Mouse (Mus musculus) midbrain, embryonic 13.5 days (tissue): ENCODE data around the gene Tmco4. TPM values are rescaled to one million over a fixed set of nuclear protein-coding genes. Genes with fewer than 3 reads are reported as not detected.
A peak's percentile ranks its signal among the peaks of the same experiment; 100 is the strongest.

Experiments used
- ATAC-seq: fragments of 200-750 bp; cut with Nextera tagmentation; 2 replicates; pipeline ENCODE4 v1.8.0; 2017; ENCODE audit warnings: mild to moderate bottlenecking, moderate TSS enrichment, moderate library complexity
- H3K27ac ChIP-seq: fragments of 300-500 bp; sonication (generic); 2 replicates; pipeline ENCODE4 v1.5.1; 2015; ENCODE audit warnings: inconsistent platforms, mild to moderate bottlenecking, moderate library complexity
- H3K27me3 ChIP-seq: fragments of 300-500 bp; sonication (generic); 2 replicates; pipeline ENCODE4 v1.6.1; 2015; ENCODE audit warnings: mild to moderate bottlenecking, inconsistent platforms
- H3K36me3 ChIP-seq: fragments of 300-500 bp; sonication (generic); 2 replicates; pipeline ENCODE4 v1.6.1; 2015; ENCODE audit warnings: mild to moderate bottlenecking, inconsistent platforms
- H3K4me1 ChIP-seq: fragments of 300-500 bp; sonication (generic); replicated peaks from 2 replicates; pipeline ENCODE4 v1.6.1; 2015; ENCODE audit warnings: inconsistent platforms
- H3K4me2 ChIP-seq: fragments of 300-500 bp; sonication (generic); replicated peaks from 2 replicates; pipeline ENCODE4 v1.6.1; 2015; ENCODE audit warnings: moderate library complexity, mild to moderate bottlenecking, inconsistent platforms
- H3K4me3 ChIP-seq: fragments of 300-500 bp; sonication (generic); replicated peaks from 2 replicates; pipeline ENCODE4 v1.5.1; 2015; ENCODE audit warnings: mild to moderate bottlenecking, inconsistent platforms
- H3K9ac ChIP-seq: fragments of 300-500 bp; sonication (generic); replicated peaks from 2 replicates; pipeline ENCODE4 v1.6.1; 2015; ENCODE audit warnings: mild to moderate bottlenecking, inconsistent platforms
- H3K9me3 ChIP-seq: fragments of 300-500 bp; sonication (generic); 2 replicates; pipeline ENCODE4 v1.6.1; 2016; ENCODE audit warnings: mild to moderate bottlenecking, inconsistent platforms
- WGBS: fragments of 180-500 bp; shearing (Covaris S2); methylation state at CpG from one replicate; pipeline ENCODE4 v1.1.7; 2015; 5-methylcytosine and 5-hydroxymethylcytosine counted together
- polyA plus RNA-seq: library from polyadenylated mRNA; unstranded; fragments of >200 nt; fragmentation: Nextera tagmentation; extraction: Ambion mirVana; gene quantifications from 2 replicates; pipeline ENCODE4 v1.2.1, GENCODE M21; 2015

The Tmco4 gene
- polyA plus RNA-seq, result 0.36 and 0.50 TPM in 2 replicates

- H3K27ac ChIP-seq, result no peak within 1 kb of the TSS
- WGBS, result 1% methylated on average over 58 of the region's 60 CpGs
- peak; percentile 64 for ATAC-seq
Observed at GRCm38 (mm10) chr4:138972827-138973718, at the start of gene Tmco4. Gene Tmco4, plus strand, starts transcription at chr4:138972888.

GRCm38 (mm10) chr4:138925561-138925960, 47.1 kb upstream of the Tmco4 start:
- WGBS, result 75% methylated on average over 2 of the region's 2 CpGs
- H3K4me1 ChIP-seq, result peaks cover 8% of the 10 kb centered on the region
- no peak overlapping the region for H3K27ac ChIP-seq
- no peaks in the 10 kb centered on the region for H3K9me3 ChIP-seq
- no peaks in the 10 kb centered on the region for H3K36me3 ChIP-seq
- no peaks in the 10 kb centered on the region for H3K27me3 ChIP-seq
- H3K4me2 ChIP-seq, result no peak overlapping the region
- no peak overlapping the region for H3K9ac ChIP-seq
- H3K4me3 ChIP-seq, result no peak overlapping the region
- no peak for ATAC-seq

More at GRCm38 (mm10) chr4:138972827-138973718, at the start of gene Tmco4:
- Histone ChIP-seq H3K27me3 (peaks cover 4% of the 10 kb centered on the region), H3K4me1 (peaks cover 16% of the 10 kb centered on the region), H3K4me3 (peak within 1 kb of the TSS; percentile 43), H3K4me2 (peak within 1 kb of the TSS; percentile 79), H3K9ac (peak within 1 kb of the TSS; percentile 63), H3K9me3 (no peaks in the 10 kb centered on the region), H3K36me3 (no peaks in the 10 kb centered on the region)

GRCm38 (mm10) chr4:138933862-138934261, 38.8 kb upstream of the Tmco4 start:
- Histone ChIP-seq H3K4me1 (no peaks in the 10 kb centered on the region), H3K36me3 (no peaks in the 10 kb centered on the region), H3K27ac (no peak overlapping the region), H3K9ac (no peak overlapping the region), H3K4me2 (no peak overlapping the region), H3K9me3 (no peaks in the 10 kb centered on the region), H3K4me3 (no peak overlapping the region), H3K27me3 (no peaks in the 10 kb centered on the region)
- ATAC-seq, result no peak
- 77% methylated on average over 3 of the region's 3 CpGs for WGBS

GRCm38 (mm10) chr4:138934456-138935145, 38.1 kb upstream of the Tmco4 start:
- WGBS, result 87% methylated on average over 11 of the region's 11 CpGs
- ATAC-seq, result no peak

GRCm38 (mm10) chr4:138938495-138939269, 34.0 kb upstream of the Tmco4 start:
- Histone ChIP-seq H3K4me2 (no peak overlapping the region), H3K9me3 (no peaks in the 10 kb centered on the region), H3K4me3 (no peak overlapping the region), H3K27ac (no peak overlapping the region), H3K4me1 (no peaks in the 10 kb centered on the region; the same call in 1 of the 2 replicates), H3K36me3 (no peaks in the 10 kb centered on the region), H3K9ac (no peak overlapping the region), H3K27me3 (no peaks in the 10 kb centered on the region)
- ATAC-seq, result no peak
- 82% methylated on average over 10 of the region's 10 CpGs for WGBS

More at GRCm38 (mm10) chr4:138934456-138935145, 38.1 kb upstream of the Tmco4 start:
- H3K27ac ChIP-seq, result no peak overlapping the region
- no peak overlapping the region for H3K4me3 ChIP-seq
- H3K9me3 ChIP-seq, result no peaks in the 10 kb centered on the region
- H3K27me3 ChIP-seq, result no peaks in the 10 kb centered on the region
- no peaks in the 10 kb centered on the region for H3K36me3 ChIP-seq
- H3K9ac ChIP-seq, result no peak overlapping the region
- no peak overlapping the region for H3K4me2 ChIP-seq
- H3K4me1 ChIP-seq, result no peaks in the 10 kb centered on the region

GRCm38 (mm10) chr4:138939481-138939880, 33.2 kb upstream of the Tmco4 start:
- H3K4me2 ChIP-seq, result no peak overlapping the region
- 54% methylated on average over 4 of the region's 4 CpGs for WGBS

GRCm38 (mm10) chr4:138941401-138941800, 31.3 kb upstream of the Tmco4 start:
- Histone ChIP-seq H3K36me3 (no peaks in the 10 kb centered on the region), H3K4me3 (no peak overlapping the region), H3K27me3 (no peaks in the 10 kb centered on the region), H3K27ac (no peak overlapping the region), H3K4me2 (no peak overlapping the region), H3K9ac (no peak overlapping the region), H3K4me1 (no peaks in the 10 kb centered on the region; the same call in 1 of the 2 replicates), H3K9me3 (no peaks in the 10 kb centered on the region)
- 45% methylated on average over 7 of the region's 7 CpGs for WGBS
- no peak for ATAC-seq

More at GRCm38 (mm10) chr4:138939481-138939880, 33.2 kb upstream of the Tmco4 start:
- no peaks in the 10 kb centered on the region; the same call in 1 of the 2 replicates for H3K4me1 ChIP-seq
- no peaks in the 10 kb centered on the region for H3K36me3 ChIP-seq
- H3K4me3 ChIP-seq, result no peak overlapping the region
- H3K9ac ChIP-seq, result no peak overlapping the region
- H3K27ac ChIP-seq, result no peak overlapping the region
- H3K9me3 ChIP-seq, result no peaks in the 10 kb centered on the region
- no peaks in the 10 kb centered on the region for H3K27me3 ChIP-seq
- ATAC-seq, result no peak

GRCm38 (mm10) chr4:138941966-138942365, 30.7 kb upstream of the Tmco4 start:
- Histone ChIP-seq H3K36me3 (no peaks in the 10 kb centered on the region), H3K4me2 (no peak overlapping the region), H3K9ac (no peak overlapping the region), H3K4me1 (no peaks in the 10 kb centered on the region; the same call in 1 of the 2 replicates), H3K4me3 (no peak overlapping the region), H3K9me3 (no peaks in the 10 kb centered on the region), H3K27ac (no peak overlapping the region), H3K27me3 (no peaks in the 10 kb centered on the region)
- 70% methylated on average over 6 of the region's 6 CpGs for WGBS
- ATAC-seq, result no peak

- H3K9ac ChIP-seq, result no peak overlapping the region
- no peaks in the 10 kb centered on the region; the same call in 1 of the 2 replicates for H3K4me1 ChIP-seq
- 29% methylated on average over 15 of the region's 15 CpGs for WGBS
- H3K9me3 ChIP-seq, result no peaks in the 10 kb centered on the region
- H3K4me2 ChIP-seq, result no peak overlapping the region
- H3K27me3 ChIP-seq, result no peaks in the 10 kb centered on the region
- H3K4me3 ChIP-seq, result no peak overlapping the region
- no peaks in the 10 kb centered on the region for H3K36me3 ChIP-seq
- no peak overlapping the region for H3K27ac ChIP-seq
- ATAC-seq, result no peak
Observed at GRCm38 (mm10) chr4:138943730-138944129, 29.0 kb upstream of the Tmco4 start.

GRCm38 (mm10) chr4:138948257-138948656, 24.4 kb upstream of the Tmco4 start:
- no peaks in the 10 kb centered on the region for H3K36me3 ChIP-seq
- H3K4me2 ChIP-seq, result no peak overlapping the region
- no peaks in the 10 kb centered on the region for H3K27me3 ChIP-seq
- H3K4me1 ChIP-seq, result no peaks in the 10 kb centered on the region
- no peak overlapping the region for H3K4me3 ChIP-seq
- no peak overlapping the region for H3K27ac ChIP-seq
- 86% methylated on average over 2 of the region's 2 CpGs for WGBS
- no peak for ATAC-seq
- H3K9ac ChIP-seq, result no peak overlapping the region
- H3K9me3 ChIP-seq, result no peaks in the 10 kb centered on the region

- WGBS, result 88% methylated on average over 9 of the region's 9 CpGs
Observed at GRCm38 (mm10) chr4:138958612-138959011, 14.1 kb upstream of the Tmco4 start.

More at GRCm38 (mm10) chr4:138958612-138959011, 14.1 kb upstream of the Tmco4 start:
- Histone ChIP-seq H3K27me3 (no peaks in the 10 kb centered on the region), H3K27ac (no peak overlapping the region), H3K9me3 (no peaks in the 10 kb centered on the region), H3K9ac (no peak overlapping the region), H3K4me2 (no peak overlapping the region), H3K4me1 (no peaks in the 10 kb centered on the region), H3K36me3 (no peaks in the 10 kb centered on the region), H3K4me3 (no peak overlapping the region)
- no peak for ATAC-seq
